Mouse (Mus musculus): ENCODE results near the gene Atp5k.

Atp5k gene

GRCm38 (mm10) chr5:108427186-108427585, 7.1 kb downstream of the Atp5k start:
- DNase-seq (ENCODE audit: low read depth, low spot score), result no peak

- DNase-seq (ENCODE audit: low read depth, low spot score), result no peak
Observed at GRCm38 (mm10) chr5:108423427-108423826, 10.8 kb downstream of the Atp5k start.

GRCm38 (mm10) chr5:108422741-108423140, 11.5 kb downstream of the Atp5k start:
- no peak for DNase-seq (ENCODE audit: low read depth, low spot score)

GRCm38 (mm10) chr5:108414711-108415110, 19.5 kb downstream of the Atp5k start:
- no peak for DNase-seq (ENCODE audit: low read depth, low spot score)

- DNase-seq (ENCODE audit: low read depth, low spot score), result no peak
Observed at GRCm38 (mm10) chr5:108406977-108407376, 27.3 kb downstream of the Atp5k start.

GRCm38 (mm10) chr5:108405460-108405859, 28.8 kb downstream of the Atp5k start:
- no peak for DNase-seq (ENCODE audit: low read depth, low spot score)

GRCm38 (mm10) chr5:108403453-108403852, 30.8 kb downstream of the Atp5k start:
- no peak for DNase-seq (ENCODE audit: low read depth, low spot score)

GRCm38 (mm10) chr5:108389744-108390143, 44.5 kb downstream of the Atp5k start:
- no peak for DNase-seq (ENCODE audit: low read depth, low spot score)

GRCm38 (mm10) chr5:108388201-108388600, 46.0 kb downstream of the Atp5k start, which contains the start of gene Pde6b:
TSS of gene Pde6b (plus strand) at chr5:108388391.
- no peak for DNase-seq (ENCODE audit: low read depth, low spot score)

- DNase-seq (ENCODE audit: low read depth, low spot score), result no peak
Observed at GRCm38 (mm10) chr5:108386449-108386848, 47.8 kb downstream of the Atp5k start.

- DNase-seq (ENCODE audit: low read depth, low spot score), result no peak
Observed at GRCm38 (mm10) chr5:108385632-108386031, 48.6 kb downstream of the Atp5k start.
